Mouse (Mus musculus) kidney, embryonic 14.5 days (tissue): ENCODE measurements around the gene Frmd4a. TPM values are rescaled to one million over a fixed set of nuclear protein-coding genes. Genes with fewer than 3 reads are reported as not detected.

Experiments used
- ATAC-seq: fragments of 200-750 bp; cut with Nextera tagmentation; 2 replicates; pipeline ENCODE4 v1.8.0; 2017; ENCODE audit warnings: moderate number of reproducible peaks, mild to moderate bottlenecking, moderate TSS enrichment, moderate library complexity; ENCODE audit not compliant: low FRiP score, low TSS enrichment
- H3K27ac ChIP-seq: fragments of 300-500 bp; sonication (generic); 2 replicates; pipeline ENCODE4 v1.5.1; 2014; ENCODE audit warnings: low read depth, mild to moderate bottlenecking, low read length, moderate library complexity, mixed read lengths
- H3K27me3 ChIP-seq: fragments of 300-500 bp; sonication (generic); 2 replicates; pipeline ENCODE4 v1.6.1; 2014; ENCODE audit warnings: mild to moderate bottlenecking, low read length; ENCODE audit not compliant: control insufficient read depth, insufficient read depth
- H3K36me3 ChIP-seq: fragments of 300-500 bp; sonication (generic); 2 replicates; pipeline ENCODE4 v1.6.1; 2014; ENCODE audit warnings: low read length, mixed read lengths; ENCODE audit not compliant: control insufficient read depth, insufficient read depth
- H3K4me1 ChIP-seq: fragments of 300-500 bp; sonication (generic); 2 replicates; pipeline ENCODE4 v1.6.1; 2014; ENCODE audit warnings: low read length, mixed read lengths; ENCODE audit not compliant: control insufficient read depth, insufficient read depth
- H3K4me2 ChIP-seq: fragments of 300-500 bp; sonication (generic); replicated peaks from 2 replicates; pipeline ENCODE4 v1.6.1; 2014; ENCODE audit warnings: low read depth, mild to moderate bottlenecking, low read length
- H3K4me3 ChIP-seq: fragments of 300-500 bp; sonication (generic); 2 replicates; pipeline ENCODE4 v1.5.1; 2014; ENCODE audit warnings: mild to moderate bottlenecking, low read length
- H3K9ac ChIP-seq: fragments of 300-500 bp; sonication (generic); 2 replicates; pipeline ENCODE4 v1.6.1; 2014; ENCODE audit warnings: low read depth, mild to moderate bottlenecking, low read length, moderate library complexity
- H3K9me3 ChIP-seq: fragments of 300-500 bp; sonication (generic); 2 replicates; pipeline ENCODE4 v1.6.1; 2016; ENCODE audit warnings: low read length; ENCODE audit not compliant: control insufficient read depth
- WGBS: fragments of 180-500 bp; shearing (Covaris S2); extraction: QIAGEN DNeasy Blood & Tissue Kit; methylation state at CpG from one replicate; pipeline ENCODE4 v1.1.7; 2014; 5-methylcytosine and 5-hydroxymethylcytosine counted together
- polyA plus RNA-seq: library from polyadenylated mRNA; unstranded; fragments of >200 nt; fragmentation: Nextera tagmentation; extraction: Ambion mirVana; gene quantifications from 2 replicates; pipeline ENCODE4 v1.2.1, GENCODE M21; 2014

The Frmd4a gene
- polyA plus RNA-seq, 1 experiment from 2014 or later = 39.2 TPM

DNA sequence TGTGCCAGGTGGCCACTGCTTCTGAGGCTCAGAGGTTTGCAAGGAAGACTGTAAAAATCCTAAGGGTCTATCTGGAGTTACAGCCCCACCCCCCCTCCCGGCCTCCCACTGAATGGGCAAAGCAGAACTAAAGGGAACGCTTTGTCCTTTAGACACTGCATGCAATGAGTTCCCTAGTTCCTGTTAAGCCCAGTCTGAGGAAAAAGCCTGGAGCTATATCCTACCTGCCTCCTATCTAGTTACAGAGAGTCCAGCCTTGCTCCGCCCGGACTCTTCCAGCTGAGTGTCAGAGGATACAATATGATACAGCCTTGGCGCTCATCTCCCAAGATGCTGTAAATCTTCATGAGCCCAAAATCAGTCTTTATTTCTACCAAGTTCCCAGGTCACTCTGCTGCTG, 556.7 kb downstream of the Frmd4a start:
- Histone ChIP-seq H3K4me1 (peaks cover 29% of the 10 kb centered on the region; the same call in 1 of the 2 replicates), H3K27me3 (no peaks in the 10 kb centered on the region), H3K27ac (no peak overlapping the region), H3K9ac (no peak overlapping the region), H3K9me3 (no peaks in the 10 kb centered on the region), H3K4me2 (no peak overlapping the region), H3K4me3 (no peak overlapping the region), H3K36me3 (peaks cover 71% of the 10 kb centered on the region)
- 78% methylated on average over 5 of the region's 5 CpGs for WGBS
- no peak for ATAC-seq

DNA sequence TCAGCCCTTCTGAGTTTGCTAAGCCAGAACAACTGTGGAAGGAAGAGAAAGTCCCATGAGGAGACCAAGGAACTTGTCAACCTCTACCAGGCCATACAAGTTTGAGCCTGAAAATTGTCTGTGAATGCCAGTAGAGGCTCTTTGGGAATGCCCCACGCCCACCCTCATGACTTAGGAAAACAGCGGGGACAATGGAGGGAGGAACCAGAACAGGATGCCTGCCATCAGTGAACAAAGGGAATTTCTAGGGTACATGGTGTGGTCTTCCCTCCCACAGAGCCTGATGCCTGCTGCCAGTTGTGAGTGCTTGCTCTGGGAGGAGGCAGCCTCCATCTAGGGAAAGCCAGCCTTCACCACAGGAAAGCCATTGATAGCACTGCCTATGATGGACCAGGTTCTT, 557.6 kb downstream of the Frmd4a start:
- H3K4me1 ChIP-seq = peaks cover 25% of the 10 kb centered on the region; the same call in 1 of the 2 replicates
- no peak overlapping the region for H3K27ac ChIP-seq
- no peaks in the 10 kb centered on the region for H3K27me3 ChIP-seq
- no peaks in the 10 kb centered on the region for H3K9me3 ChIP-seq
- 85% methylated on average over 2 of the region's 2 CpGs for WGBS
- peaks cover 71% of the 10 kb centered on the region for H3K36me3 ChIP-seq
- no peak overlapping the region for H3K9ac ChIP-seq
- no peak for ATAC-seq
- no peak overlapping the region for H3K4me2 ChIP-seq
- H3K4me3 ChIP-seq = no peak overlapping the region

DNA sequence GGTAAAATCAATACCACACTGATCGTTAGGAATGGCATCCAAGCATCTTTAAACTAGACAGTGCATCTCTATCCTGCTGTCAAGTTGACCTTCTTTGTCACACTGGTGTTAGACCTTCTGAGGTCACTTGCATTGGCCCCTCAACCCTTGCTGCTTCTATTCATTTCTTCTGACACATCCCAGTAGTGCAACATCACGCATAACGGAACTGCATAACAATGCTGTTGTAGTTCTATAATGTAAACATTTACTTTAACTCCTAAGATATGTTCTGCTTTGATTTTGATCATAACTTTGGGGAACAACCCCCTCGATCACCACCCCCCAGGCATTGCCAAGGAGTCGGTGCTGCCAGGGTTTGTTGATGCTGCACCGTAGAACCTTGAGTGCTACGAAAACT, 558.5 kb downstream of the Frmd4a start:
- no peak for ATAC-seq
- H3K4me3 ChIP-seq = no peak overlapping the region
- peaks cover 71% of the 10 kb centered on the region for H3K36me3 ChIP-seq
- WGBS = 92% methylated on average over 7 of the region's 7 CpGs
- no peaks in the 10 kb centered on the region for H3K9me3 ChIP-seq
- no peak overlapping the region for H3K4me2 ChIP-seq
- no peak overlapping the region for H3K9ac ChIP-seq
- H3K27me3 ChIP-seq = no peaks in the 10 kb centered on the region
- peaks cover 20% of the 10 kb centered on the region; the same call in 1 of the 2 replicates for H3K4me1 ChIP-seq
- no peak overlapping the region for H3K27ac ChIP-seq

DNA sequence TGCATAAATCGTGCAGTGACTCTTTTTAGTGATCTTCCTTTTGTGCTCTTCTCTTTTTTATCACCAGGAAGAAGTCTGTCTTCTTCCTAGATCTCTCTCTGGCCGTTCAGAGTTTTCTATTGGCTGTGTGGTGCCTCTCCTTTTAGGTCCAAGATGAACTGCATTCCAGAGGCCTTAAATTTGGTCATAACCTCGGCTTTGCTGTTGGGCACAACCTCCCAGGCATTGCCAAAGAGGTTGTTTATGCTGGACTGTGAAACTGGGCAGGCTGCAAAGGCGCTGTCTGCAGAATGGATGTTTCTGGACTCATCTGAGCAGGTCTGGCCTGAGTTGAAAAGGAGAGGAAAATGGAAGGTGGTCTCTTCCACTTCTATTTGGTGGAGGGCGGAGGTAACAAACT, 560.8 kb downstream of the Frmd4a start:
- Histone ChIP-seq H3K36me3 (peaks cover 70% of the 10 kb centered on the region), H3K27me3 (no peaks in the 10 kb centered on the region), H3K4me2 (no peak overlapping the region), H3K4me3 (no peak overlapping the region), H3K27ac (no peak overlapping the region; the same call in 1 of the 2 replicates), H3K9me3 (no peaks in the 10 kb centered on the region), H3K9ac (no peak overlapping the region), H3K4me1 (peaks cover 30% of the 10 kb centered on the region; the same call in 1 of the 2 replicates)
- 83% methylated on average over 5 of the region's 5 CpGs for WGBS
- no peak for ATAC-seq

DNA sequence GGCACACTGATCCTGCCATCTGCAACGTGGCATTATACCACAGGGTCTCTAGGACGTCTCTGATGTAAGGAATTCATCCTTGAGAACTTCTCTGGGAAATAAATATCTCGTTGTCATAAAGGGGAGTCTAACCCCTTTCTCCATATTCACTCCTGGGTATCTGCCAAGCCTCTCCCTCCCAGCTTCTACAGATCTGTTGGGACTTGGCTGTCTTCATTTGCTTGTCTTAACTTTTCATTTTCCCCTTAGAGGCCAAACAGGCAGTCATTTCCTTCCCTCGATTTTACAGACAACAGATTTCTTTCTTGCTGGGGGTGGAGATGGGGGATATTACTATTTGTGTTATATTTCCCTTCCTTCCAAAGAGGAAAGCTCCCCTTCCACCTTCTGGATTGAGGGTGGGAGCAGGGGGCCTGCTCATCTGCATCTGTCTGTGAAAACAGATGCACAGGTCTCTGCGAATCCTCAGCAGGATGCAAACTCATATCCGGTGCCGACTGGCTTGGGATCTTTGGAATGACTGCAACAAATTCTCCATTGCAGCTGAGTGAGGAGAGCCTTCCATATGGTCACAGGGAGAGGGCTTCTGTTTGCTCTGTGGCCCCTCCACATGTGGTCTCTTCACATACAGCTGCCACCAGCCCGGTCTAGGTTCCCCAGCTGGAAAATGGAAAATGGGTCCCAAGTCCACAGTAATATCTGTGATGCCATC, 562.0 kb downstream of the Frmd4a start:
- Histone ChIP-seq H3K4me2 (no peak overlapping the region), H3K4me3 (no peak overlapping the region), H3K36me3 (peaks cover 58% of the 10 kb centered on the region), H3K9me3 (no peaks in the 10 kb centered on the region), H3K27me3 (no peaks in the 10 kb centered on the region), H3K27ac (no peak overlapping the region; the same call in 1 of the 2 replicates), H3K4me1 (peaks cover 37% of the 10 kb centered on the region; the same call in 1 of the 2 replicates), H3K9ac (no peak overlapping the region)
- 73% methylated on average over 8 of the region's 8 CpGs for WGBS
- ATAC-seq = no peak

DNA sequence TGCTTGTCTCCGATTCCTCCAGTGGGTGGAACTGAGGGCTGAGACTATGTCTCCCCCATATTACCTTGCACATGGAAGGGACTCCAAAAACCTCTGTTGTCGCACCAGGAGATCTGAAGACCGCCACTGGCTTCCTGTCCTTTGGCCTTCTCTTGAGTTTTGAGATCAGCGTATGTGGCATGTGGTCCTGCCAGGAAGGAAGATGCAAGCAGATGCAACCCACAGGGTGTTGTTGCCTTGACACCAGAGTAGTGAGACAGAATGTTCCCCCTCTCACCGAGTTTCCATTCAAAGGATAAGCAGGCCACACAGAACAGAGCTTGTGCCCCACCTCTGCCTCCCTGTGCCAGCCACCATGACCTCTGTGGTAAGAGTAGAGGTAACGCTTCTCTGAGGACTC, 563.1 kb downstream of the Frmd4a start:
- no peak for ATAC-seq
- Histone ChIP-seq H3K27me3 (no peaks in the 10 kb centered on the region), H3K36me3 (peaks cover 49% of the 10 kb centered on the region), H3K4me2 (no peak overlapping the region), H3K27ac (no peak overlapping the region), H3K4me3 (no peak overlapping the region), H3K9ac (no peak overlapping the region), H3K4me1 (peaks cover 44% of the 10 kb centered on the region; the same call in 1 of the 2 replicates), H3K9me3 (no peaks in the 10 kb centered on the region)
- 82% methylated on average over 6 of the region's 6 CpGs for WGBS

DNA sequence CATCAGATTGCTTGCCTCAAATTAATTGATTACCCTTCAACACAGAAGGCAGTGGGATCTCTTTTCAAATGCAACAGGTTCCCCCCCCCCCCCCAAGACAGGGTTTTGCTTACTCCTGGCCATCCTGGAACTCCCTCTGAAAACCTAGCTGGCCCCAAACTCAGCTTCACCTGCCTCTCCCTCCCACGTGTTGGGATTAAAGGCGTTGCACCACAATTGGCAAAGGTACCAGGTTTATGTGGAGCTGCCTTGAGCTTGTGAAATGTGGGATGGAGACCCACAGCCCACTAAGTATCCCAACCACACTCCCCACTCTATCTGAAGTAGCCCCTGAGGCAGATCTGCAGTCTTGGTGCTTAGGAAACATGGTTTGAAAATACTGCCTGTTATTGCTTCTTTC, 565.4 kb downstream of the Frmd4a start:
- Histone ChIP-seq H3K9ac (no peak overlapping the region), H3K9me3 (no peaks in the 10 kb centered on the region), H3K36me3 (peaks cover 40% of the 10 kb centered on the region), H3K27ac (no peak overlapping the region), H3K4me1 (peaks cover 55% of the 10 kb centered on the region; the same call in 1 of the 2 replicates), H3K4me3 (no peak overlapping the region), H3K4me2 (no peak overlapping the region), H3K27me3 (no peaks in the 10 kb centered on the region)
- no peak for ATAC-seq
- 73% methylated on average over 2 of the region's 2 CpGs for WGBS

DNA sequence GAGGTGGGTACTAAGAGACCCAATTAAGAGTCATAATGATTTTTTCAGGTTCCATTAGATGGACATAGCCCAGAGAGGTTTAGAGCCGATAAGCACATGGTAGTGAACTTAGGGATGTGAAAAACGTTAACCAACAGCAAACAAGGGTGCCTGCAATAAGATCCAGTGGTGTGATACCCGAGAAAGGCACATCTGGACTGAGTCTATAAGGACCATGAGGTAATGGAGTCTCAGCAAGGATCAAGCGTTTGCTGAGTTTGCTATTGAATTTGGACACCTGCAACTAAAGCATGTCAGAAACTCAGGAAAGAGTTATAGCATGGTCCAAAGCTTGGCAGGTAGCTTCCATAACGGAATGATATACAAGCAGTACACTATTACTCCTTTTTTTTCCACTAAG, 566.7 kb downstream of the Frmd4a start:
- WGBS = 41% methylated on average over 5 of the region's 5 CpGs
- no peak overlapping the region for H3K4me3 ChIP-seq
- no peak for ATAC-seq
- no peaks in the 10 kb centered on the region for H3K9me3 ChIP-seq
- no peak overlapping the region for H3K9ac ChIP-seq
- H3K4me2 ChIP-seq = no peak overlapping the region
- peaks cover 36% of the 10 kb centered on the region for H3K36me3 ChIP-seq
- peaks cover 62% of the 10 kb centered on the region for H3K4me1 ChIP-seq
- no peak overlapping the region for H3K27ac ChIP-seq
- no peaks in the 10 kb centered on the region for H3K27me3 ChIP-seq

DNA sequence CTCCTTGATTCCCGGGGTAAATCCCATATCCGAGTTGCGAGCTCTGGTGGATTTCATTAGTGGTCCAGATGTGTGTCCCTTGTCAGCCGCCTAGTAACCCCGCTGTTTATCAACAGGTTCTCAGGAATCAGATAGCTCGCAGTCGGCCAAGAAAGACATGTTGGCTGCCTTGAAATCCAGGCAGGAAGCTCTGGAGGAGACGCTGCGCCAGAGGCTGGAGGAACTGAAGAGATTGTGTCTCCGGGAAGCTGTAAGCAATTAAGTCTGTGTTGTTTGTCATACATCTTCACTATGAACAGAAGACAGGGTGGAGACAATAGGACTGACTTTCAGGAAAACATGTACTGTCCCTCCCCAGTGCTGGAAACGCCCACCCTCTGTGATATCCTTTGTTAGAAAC, 568.7 kb downstream of the Frmd4a start:
- H3K4me1 ChIP-seq = peaks cover 59% of the 10 kb centered on the region
- ATAC-seq = no peak
- H3K9me3 ChIP-seq = no peaks in the 10 kb centered on the region
- H3K36me3 ChIP-seq = peaks cover 30% of the 10 kb centered on the region
- WGBS = 18% methylated on average over 11 of the region's 11 CpGs
- peak overlapping the region; percentile 88 for H3K27ac ChIP-seq
- H3K9ac ChIP-seq = no peak overlapping the region
- no peaks in the 10 kb centered on the region for H3K27me3 ChIP-seq
- H3K4me3 ChIP-seq = no peak overlapping the region
- peak overlapping the region; percentile 17; the same call in 1 of the 2 replicates for H3K4me2 ChIP-seq
